Mouse (Mus musculus) cortical plate, adult 2 months (tissue): ENCODE measurements around the gene Iffo2.

ENCODE experiments used
- CTCF ChIP-seq: fragments of 200-500 bp; IDR thresholded peaks from 2 replicates; pipeline ENCODE4 v1.5.1; 2011; ENCODE audit warnings: mild to moderate bottlenecking, control low read depth, low read length; ENCODE audit not compliant: insufficient read depth; ENCODE audit errors: extremely low read depth
- POLR2A ChIP-seq: fragments of 200-500 bp; IDR thresholded peaks from 2 replicates; pipeline ENCODE4 v1.6.1; 2011; ENCODE audit warnings: mild to moderate bottlenecking, low read length, control low read depth; ENCODE audit not compliant: insufficient read depth; ENCODE audit errors: extremely low read depth

- TF ChIP-seq CTCF (no peak), POLR2A (no peak)
Measured at GRCm38 (mm10) chr4:139638356-139638755, 108.0 kb downstream of the Iffo2 start.
